Mouse (Mus musculus) neural tube, embryonic 12.5 days (tissue): ENCODE measurements around the gene Yars. TPM values are rescaled to one million over a fixed set of nuclear protein-coding genes. Genes with fewer than 3 reads are reported as not detected.

Source experiments
- ATAC-seq: fragments of 200-750 bp; cut with Nextera tagmentation; 2 replicates; pipeline ENCODE4 v1.8.0; 2017; ENCODE audit warnings: low read depth, mild to moderate bottlenecking, moderate TSS enrichment, moderate library complexity; ENCODE audit not compliant: low FRiP score
- H3K27ac ChIP-seq: fragments of 300-500 bp; sonication (generic); 2 replicates; pipeline ENCODE4 v1.5.1; 2016
- H3K27me3 ChIP-seq: fragments of 300-500 bp; sonication (generic); replicated peaks from 2 replicates; pipeline ENCODE4 v1.6.1; 2016; ENCODE audit warnings: mild to moderate bottlenecking
- H3K36me3 ChIP-seq: fragments of 300-500 bp; sonication (generic); 2 replicates; pipeline ENCODE4 v1.6.1; 2016; ENCODE audit warnings: mild to moderate bottlenecking
- H3K4me1 ChIP-seq: fragments of 300-500 bp; sonication (generic); 2 replicates; pipeline ENCODE4 v1.6.1; 2016
- H3K4me2 ChIP-seq: fragments of 300-500 bp; sonication (generic); replicated peaks from 2 replicates; pipeline ENCODE4 v1.6.1; 2016; ENCODE audit warnings: mild to moderate bottlenecking
- H3K4me3 ChIP-seq: fragments of 300-500 bp; sonication (generic); 2 replicates; pipeline ENCODE4 v1.5.1; 2016
- H3K9ac ChIP-seq: fragments of 300-500 bp; sonication (generic); 2 replicates; pipeline ENCODE4 v1.6.1; 2016; ENCODE audit warnings: mild to moderate bottlenecking
- H3K9me3 ChIP-seq: fragments of 300-500 bp; sonication (generic); 2 replicates; pipeline ENCODE4 v1.6.1; 2016; ENCODE audit warnings: mild to moderate bottlenecking
- WGBS: fragments of 180-500 bp; shearing (Covaris S2); methylation state at CpG from one replicate; pipeline ENCODE4 v1.1.7; 2016; 5-methylcytosine and 5-hydroxymethylcytosine counted together
- polyA plus RNA-seq: library from polyadenylated mRNA; unstranded; fragments of >200 nt; fragmentation: Nextera tagmentation; extraction: Ambion mirVana; gene quantifications from 2 replicates; pipeline ENCODE4 v1.2.1, GENCODE M21; 2016

The Yars gene
- polyA plus RNA-seq, 1 experiment from 2014 or later, result 111 TPM

DNA sequence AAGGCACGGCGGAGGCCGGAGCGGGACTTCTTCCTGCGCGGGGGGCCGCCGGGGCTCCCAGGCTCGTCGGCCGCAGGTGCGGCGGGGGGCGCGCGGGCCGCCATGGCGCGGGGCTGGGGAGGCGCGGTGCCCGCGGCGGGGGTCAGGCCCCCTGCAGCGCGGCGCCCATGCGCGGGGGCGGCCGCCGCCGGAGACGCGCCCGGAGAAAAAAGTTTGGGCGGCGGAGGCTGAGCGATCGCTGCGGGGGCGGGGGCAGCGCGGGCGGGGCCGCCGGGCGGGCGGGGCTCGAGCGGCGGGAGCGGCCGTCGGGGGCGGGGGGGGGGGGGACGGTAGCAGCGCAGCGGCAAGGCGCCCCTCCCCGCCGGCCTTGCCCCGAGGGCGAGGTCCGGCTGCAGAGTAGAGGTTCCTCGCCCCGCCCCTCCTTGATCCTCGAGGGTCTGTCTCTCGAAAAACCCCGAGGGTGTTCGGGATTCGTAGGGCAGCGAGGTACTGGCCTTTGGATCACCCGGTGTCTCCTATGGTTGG is 58.7 kb downstream of the Yars start:
- Histone ChIP-seq H3K4me1 (peaks cover 29% of the 10 kb centered on the region), H3K4me3 (peak overlapping the region; percentile 52), H3K9ac (peak overlapping the region; percentile 69), H3K36me3 (no peaks in the 10 kb centered on the region), H3K27ac (no peak overlapping the region), H3K9me3 (no peaks in the 10 kb centered on the region), H3K4me2 (peak overlapping the region; percentile 87), H3K27me3 (peaks cover 62% of the 10 kb centered on the region)
- no peak for ATAC-seq
- under 1% methylated on average over 37 of the region's 74 CpGs for whole genome bisulfite sequencing

GRCm38 (mm10) chr4:129249288-129249687 is 59.7 kb downstream of the Yars start:
- peaks cover 29% of the 10 kb centered on the region for H3K4me1 ChIP-seq

DNA sequence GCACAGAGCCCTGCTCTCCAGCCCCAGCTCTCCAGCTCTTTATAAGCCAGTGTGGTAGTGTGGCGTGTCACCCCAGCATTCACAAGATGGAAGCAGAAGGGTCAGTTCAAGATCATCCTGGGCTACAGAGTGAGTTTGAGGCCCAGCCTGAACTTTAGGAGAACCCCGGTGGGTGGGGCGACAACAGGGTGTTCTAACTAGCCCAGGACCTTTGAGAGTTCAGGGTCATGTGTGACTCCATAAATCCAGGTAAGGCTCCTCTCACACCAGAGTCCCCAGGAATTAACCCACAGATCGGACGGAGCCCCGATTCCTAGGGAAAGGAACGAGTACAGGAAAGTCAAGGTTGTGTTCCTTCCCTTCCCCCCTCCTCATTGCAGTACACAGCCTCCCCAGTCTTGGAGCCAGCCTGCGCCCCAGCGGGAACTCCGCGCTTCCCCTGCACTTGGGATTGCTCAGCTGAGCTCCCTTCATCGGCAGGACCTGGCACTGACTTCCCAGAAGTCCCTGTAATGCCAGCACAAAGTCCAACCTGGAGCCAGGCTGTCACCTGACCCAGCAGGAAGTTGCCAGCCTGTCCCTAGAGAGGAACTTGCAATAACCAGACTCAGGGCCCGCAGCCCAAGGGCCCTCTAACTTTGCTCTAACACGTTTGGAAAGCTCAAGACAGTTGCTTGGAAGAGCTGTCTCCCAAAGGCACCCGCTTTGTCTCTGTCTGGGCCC is 61.4 kb downstream of the Yars start:
- Histone ChIP-seq H3K27me3 (peaks cover 55% of the 10 kb centered on the region), H3K4me1 (peaks cover 29% of the 10 kb centered on the region), H3K9me3 (no peaks in the 10 kb centered on the region), H3K36me3 (no peaks in the 10 kb centered on the region), H3K9ac (no peak overlapping the region), H3K4me2 (peak overlapping the region; percentile 44), H3K4me3 (no peak overlapping the region), H3K27ac (no peak overlapping the region)
- 12% methylated on average over 15 of the region's 15 CpGs for WGBS
- ATAC-seq, result no peak

More at GRCm38 (mm10) chr4:129249288-129249687, 59.7 kb downstream of the Yars start:
- Histone ChIP-seq H3K27me3 (peaks cover 62% of the 10 kb centered on the region), H3K9me3 (no peaks in the 10 kb centered on the region), H3K4me3 (no peak overlapping the region), H3K27ac (no peak overlapping the region), H3K4me2 (no peak overlapping the region), H3K9ac (no peak overlapping the region), H3K36me3 (no peaks in the 10 kb centered on the region)
- no peak for ATAC-seq
- WGBS, result 21% methylated on average over 7 of the region's 7 CpGs

DNA sequence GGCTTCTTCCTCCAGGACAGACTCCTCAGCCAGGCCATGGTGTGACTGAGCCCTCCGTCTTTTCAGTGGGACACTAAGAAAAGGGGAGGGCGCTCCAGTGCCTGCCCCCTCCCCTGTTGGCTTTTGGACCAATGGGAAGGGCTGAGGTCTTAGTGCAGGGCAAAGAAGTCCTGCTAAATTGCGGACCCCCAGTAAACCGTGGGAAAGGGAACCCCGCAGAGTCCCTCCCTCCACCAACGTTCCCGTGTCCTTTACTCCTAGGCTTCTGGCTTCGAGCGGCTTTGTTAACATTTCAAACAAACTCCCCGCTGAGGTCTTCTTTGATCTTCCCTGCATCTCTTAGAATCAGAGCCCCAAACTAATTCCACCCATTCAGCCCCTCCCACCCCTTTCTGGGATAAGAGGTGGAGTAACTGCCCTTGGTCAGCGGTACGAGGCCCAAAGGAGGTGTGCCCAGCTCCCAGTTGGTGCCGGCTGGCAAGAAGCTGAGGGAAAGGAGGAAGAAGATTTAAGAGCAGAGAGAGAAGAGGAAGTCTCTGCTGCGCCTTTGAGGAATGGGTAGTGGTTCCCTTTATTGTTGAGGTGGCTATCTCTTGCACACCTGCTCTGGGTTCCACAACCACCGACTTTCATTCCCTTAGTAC is 62.0 kb downstream of the Yars start:
- Histone ChIP-seq H3K9ac (no peak overlapping the region), H3K27ac (no peak overlapping the region), H3K4me2 (peak overlapping the region; percentile 44), H3K27me3 (peaks cover 48% of the 10 kb centered on the region), H3K4me1 (peaks cover 33% of the 10 kb centered on the region), H3K4me3 (no peak overlapping the region), H3K9me3 (no peaks in the 10 kb centered on the region), H3K36me3 (no peaks in the 10 kb centered on the region)
- 2% methylated on average over 15 of the region's 15 CpGs for WGBS
- ATAC-seq, result peak; percentile 53; the same call in 1 of the 2 replicates

- whole genome bisulfite sequencing, result 78% methylated on average over 2 of the region's 2 CpGs
These were observed 62.9 kb downstream of the Yars start for GRCm38 (mm10) chr4:129252492-129252891.

GRCm38 (mm10) chr4:129254571-129254970 is 65.0 kb downstream of the Yars start:
- ATAC-seq, result no peak
- 89% methylated on average over 3 of the region's 3 CpGs for WGBS

More at GRCm38 (mm10) chr4:129252492-129252891, 62.9 kb downstream of the Yars start:
- Histone ChIP-seq H3K9ac (no peak overlapping the region), H3K9me3 (no peaks in the 10 kb centered on the region), H3K27me3 (peaks cover 39% of the 10 kb centered on the region), H3K36me3 (no peaks in the 10 kb centered on the region), H3K4me3 (no peak overlapping the region), H3K4me1 (peaks cover 35% of the 10 kb centered on the region), H3K4me2 (no peak overlapping the region), H3K27ac (no peak overlapping the region)
- no peak for ATAC-seq

DNA sequence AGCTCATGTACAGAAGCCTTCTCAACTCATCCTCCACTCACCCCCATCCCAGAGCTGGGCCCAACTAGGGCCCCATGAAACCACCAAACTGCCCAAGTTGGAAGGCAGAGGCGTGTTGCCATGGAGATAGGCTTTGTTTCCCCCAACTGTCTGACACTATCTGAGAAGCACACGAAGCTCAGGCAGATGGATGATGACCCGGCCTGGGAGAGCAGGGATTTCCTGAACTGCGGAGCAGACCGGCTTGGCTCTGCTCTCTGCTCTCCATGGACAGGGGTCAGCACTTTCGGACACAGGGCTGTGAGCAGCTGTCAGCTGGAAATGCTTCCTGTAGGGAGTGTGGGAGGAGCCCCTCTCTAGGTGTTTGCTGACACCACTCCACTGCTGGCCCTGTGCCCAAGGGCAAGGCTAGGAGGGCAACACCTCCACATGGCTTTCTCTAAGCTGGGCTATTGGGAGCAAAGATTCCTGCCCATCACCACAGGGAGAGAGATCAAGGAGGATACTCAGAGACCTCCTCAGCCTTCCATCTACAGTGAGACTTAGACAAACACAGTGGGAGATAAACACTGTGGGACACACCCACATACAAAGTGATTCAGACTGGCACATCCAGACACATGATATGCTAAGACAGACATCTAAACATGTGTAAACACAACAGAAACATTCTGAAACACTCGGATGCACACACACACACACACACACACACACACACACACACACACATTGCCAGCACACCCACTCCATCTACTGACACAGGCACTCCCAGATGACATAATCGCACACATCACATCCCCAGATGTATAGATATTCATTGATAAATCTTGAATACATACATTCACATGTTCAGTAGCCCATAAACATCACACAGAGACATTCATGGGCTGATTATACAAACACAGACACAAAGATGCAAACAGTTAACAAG is 67.2 kb downstream of the Yars start:
- Histone ChIP-seq H3K27me3 (peaks cover 5% of the 10 kb centered on the region), H3K4me1 (peaks cover 16% of the 10 kb centered on the region), H3K4me2 (0 out of 2 replicates have a peak overlapping the region, but pooled peaks have one; percentile 15), H3K27ac (no peak overlapping the region), H3K4me3 (no peak overlapping the region), H3K36me3 (no peaks in the 10 kb centered on the region), H3K9ac (no peak overlapping the region), H3K9me3 (no peaks in the 10 kb centered on the region)
- no peak for ATAC-seq
- 28% methylated on average over 8 of the region's 8 CpGs for WGBS

More at GRCm38 (mm10) chr4:129254571-129254970, 65.0 kb downstream of the Yars start:
- Histone ChIP-seq H3K27ac (no peak overlapping the region), H3K9ac (no peak overlapping the region), H3K4me3 (no peak overlapping the region), H3K4me1 (peaks cover 17% of the 10 kb centered on the region), H3K4me2 (no peak overlapping the region), H3K9me3 (no peaks in the 10 kb centered on the region), H3K27me3 (peaks cover 21% of the 10 kb centered on the region), H3K36me3 (no peaks in the 10 kb centered on the region)

- Histone ChIP-seq H3K27me3 (no peaks in the 10 kb centered on the region), H3K9ac (no peak overlapping the region), H3K36me3 (no peaks in the 10 kb centered on the region), H3K9me3 (no peaks in the 10 kb centered on the region), H3K4me2 (no peak overlapping the region), H3K4me3 (no peak overlapping the region), H3K27ac (no peak overlapping the region), H3K4me1 (peaks cover 19% of the 10 kb centered on the region)
- no peak for ATAC-seq
- 68% methylated on average over 4 of the region's 4 CpGs for WGBS
These were observed 69.5 kb downstream of the Yars start for GRCm38 (mm10) chr4:129259101-129259500.

- Histone ChIP-seq H3K4me1 (peaks cover 19% of the 10 kb centered on the region), H3K9ac (no peak overlapping the region), H3K36me3 (no peaks in the 10 kb centered on the region), H3K27ac (no peak overlapping the region), H3K4me2 (0 out of 2 replicates have a peak overlapping the region, but pooled peaks have one; percentile 4), H3K27me3 (no peaks in the 10 kb centered on the region), H3K4me3 (no peak overlapping the region), H3K9me3 (no peaks in the 10 kb centered on the region)
- WGBS, result 15% methylated on average over 6 of the region's 6 CpGs
- ATAC-seq, result no peak
These were observed 71.1 kb downstream of the Yars start for GRCm38 (mm10) chr4:129260678-129261077.

- H3K4me3 ChIP-seq, result no peak within 1 kb of the TSS
- ATAC-seq, result no peak
- H3K36me3 ChIP-seq, result no peaks in the 10 kb centered on the region
- no peaks in the 10 kb centered on the region for H3K27me3 ChIP-seq
- H3K4me2 ChIP-seq, result 0 out of 2 replicates have a peak within 1 kb of the TSS, but pooled peaks have one; percentile 4
- H3K4me1 ChIP-seq, result peaks cover 19% of the 10 kb centered on the region
- WGBS, result 22% methylated on average over 2 of the region's 4 CpGs
- H3K9me3 ChIP-seq, result no peaks in the 10 kb centered on the region
- H3K27ac ChIP-seq, result no peak within 1 kb of the TSS
- H3K9ac ChIP-seq, result no peak within 1 kb of the TSS
These were observed 71.6 kb downstream of the Yars start, which contains the start of gene C77080 for GRCm38 (mm10) chr4:129261196-129261595. Gene C77080 (minus strand): TSS chr4:129261404.

- Histone ChIP-seq H3K9me3 (no peaks in the 10 kb centered on the region), H3K9ac (no peak overlapping the region), H3K4me3 (no peak overlapping the region), H3K36me3 (no peaks in the 10 kb centered on the region), H3K4me1 (peaks cover 13% of the 10 kb centered on the region; the same call in 1 of the 2 replicates), H3K27ac (no peak overlapping the region), H3K27me3 (no peaks in the 10 kb centered on the region), H3K4me2 (0 out of 2 replicates have a peak overlapping the region, but pooled peaks have one; percentile 20)
- no peak for ATAC-seq
- 39% methylated on average over 19 of the region's 19 CpGs for whole genome bisulfite sequencing
These were observed 73.9 kb downstream of the Yars start for GRCm38 (mm10) chr4:129263225-129264021.
